Mouse (Mus musculus) heart, adult 18-20 months (tissue): Measurements from ENCODE around the gene Galnt15. TPM values are rescaled to one million over a fixed set of nuclear protein-coding genes. Genes with fewer than 3 reads are reported as not detected.
"Not testable (repeated sequence)": the region's sequence is repeated elsewhere in the genome, so short reads cannot be mapped to it uniquely, and the experiment has no call there.

ENCODE experiments used
- DNase-seq, 2 experiments: peaks; one replicate each; pipeline ENCODE4 v3.0.0; 2021 to 2022; ENCODE audit warnings: mixed read lengths in 1 of 2
- total RNA-seq, 2 experiments: library from RNA; stranded (reverse); gene quantifications; 2 replicates each; pipeline ENCODE4 v1.2.3; 2021

Gene Galnt15
- total RNA-seq, 2 experiments from 2014 or later, result 13.5 to 14.5 TPM

- not testable (repeated sequence) for DNase-seq
Observed at GRCm38 (mm10) chr14:32087584-32088248, 58.9 kb downstream of the Galnt15 start.

- DNase-seq, result peak; percentile 44 to 56
Observed at GRCm38 (mm10) chr14:32091124-32091523, 62.3 kb downstream of the Galnt15 start.

- no peak for DNase-seq
Observed at GRCm38 (mm10) chr14:32091704-32092103, 62.9 kb downstream of the Galnt15 start.

GRCm38 (mm10) chr14:32093018-32093417, 64.2 kb downstream of the Galnt15 start:
- no peak for DNase-seq

GRCm38 (mm10) chr14:32093500-32094117, 64.8 kb downstream of the Galnt15 start:
- peak; percentile 31 to 40 for DNase-seq

- DNase-seq, result no peak
Observed at GRCm38 (mm10) chr14:32095646-32096045, 66.9 kb downstream of the Galnt15 start.

GRCm38 (mm10) chr14:32096740-32097139, 68.0 kb downstream of the Galnt15 start:
- no peak for DNase-seq

GRCm38 (mm10) chr14:32097691-32098090, 68.9 kb downstream of the Galnt15 start:
- DNase-seq, result no peak

GRCm38 (mm10) chr14:32098951-32099350, 70.2 kb downstream of the Galnt15 start:
- no peak for DNase-seq

- DNase-seq, result no peak
Observed at GRCm38 (mm10) chr14:32103556-32103955, 74.8 kb downstream of the Galnt15 start.

- no peak for DNase-seq
Observed at GRCm38 (mm10) chr14:32105663-32106062, 76.9 kb downstream of the Galnt15 start.

GRCm38 (mm10) chr14:32106911-32107310, 78.1 kb downstream of the Galnt15 start:
- DNase-seq, result no peak

Other genes starting within 250 kb of the Galnt15 start
- gene Ankrd28, start 198.3 kb upstream of the Galnt15 start, total RNA-seq, result 10 to 100 TPM; 26.1 to 32.4 TPM
- gene Oxnad1, start 56.4 kb downstream of the Galnt15 start, total RNA-seq, result 10 to 100 TPM; 53.0 to 54.7 TPM
- 10 to 100 TPM; 89.0 to 90.5 TPM for gene Dph3, start 56.7 kb downstream of the Galnt15 start, total RNA-seq
- not detected for gene Msmb, start 113.0 kb downstream of the Galnt15 start, total RNA-seq
- 100 to 1,000 TPM; 146 to 149 TPM for gene Ncoa4, start 130.9 kb downstream of the Galnt15 start, total RNA-seq
- gene Timm23, start 172.9 kb downstream of the Galnt15 start, total RNA-seq, result 100 to 1,000 TPM; 205 to 217 TPM
- 10 to 100 TPM; 17.0 to 18.5 TPM for gene Parg, start 173.0 kb downstream of the Galnt15 start, total RNA-seq